Mouse (Mus musculus) ES-Bruce4 (cell line): Measurements from ENCODE around the gene Zw10. TPM values are rescaled to one million over a fixed set of nuclear protein-coding genes. Genes with fewer than 3 reads are reported as not detected.

Experiments used
- H3K27ac ChIP-seq: 2 replicates; pipeline ENCODE4 v1.5.1; 2012; ENCODE audit warnings: low read length, inconsistent platforms; ENCODE audit not compliant: insufficient read depth
- H3K27me3 ChIP-seq: 2 replicates; pipeline ENCODE4 v1.6.1; 2012; ENCODE audit warnings: mild to moderate bottlenecking, low read length, inconsistent platforms; ENCODE audit not compliant: control insufficient read depth, poor library complexity, insufficient read depth, severe bottlenecking
- H3K36me3 ChIP-seq: 2 replicates; pipeline ENCODE4 v1.6.1; 2012; ENCODE audit warnings: inconsistent platforms, mild to moderate bottlenecking, low read length, moderate library complexity; ENCODE audit not compliant: control insufficient read depth, poor library complexity, insufficient read depth, severe bottlenecking
- H3K4me1 ChIP-seq: one replicate; pipeline ENCODE4 v1.8.1; 2011; ENCODE audit warnings: low read length; ENCODE audit not compliant: control insufficient read depth, insufficient read depth
- H3K4me3 ChIP-seq: 2 replicates; pipeline ENCODE4 v1.5.1; 2011; ENCODE audit warnings: low read depth, mild to moderate bottlenecking, low read length
- H3K9ac ChIP-seq: 2 replicates; pipeline ENCODE4 v1.6.1; 2012; ENCODE audit warnings: low read depth, mild to moderate bottlenecking, inconsistent platforms; ENCODE audit not compliant: poor library complexity, severe bottlenecking
- H3K9me3 ChIP-seq: replicated peaks from 2 replicates; pipeline ENCODE4 v1.6.1; 2012; ENCODE audit warnings: mild to moderate bottlenecking, low read length, inconsistent platforms; ENCODE audit not compliant: control insufficient read depth, poor library complexity, insufficient read depth, severe bottlenecking
- CTCF ChIP-seq: IDR thresholded peaks from one replicate; pipeline ENCODE4 v1.8.1; 2011; ENCODE audit warnings: low read depth, low read length
- EP300 ChIP-seq: IDR thresholded peaks from 2 replicates; pipeline ENCODE4 v1.6.1; 2011; ENCODE audit warnings: low read depth, low read length; ENCODE audit not compliant: insufficient read depth
- POLR2A ChIP-seq: IDR thresholded peaks from one replicate; pipeline ENCODE4 v1.8.1; 2011; ENCODE audit warnings: low read length; ENCODE audit not compliant: insufficient read depth
- polyA plus RNA-seq: library from polyadenylated mRNA; stranded (reverse); fragments of >200 nt; gene quantifications from 2 replicates; pipeline ENCODE4 v1.2.4, GENCODE M21; 2011; ENCODE audit warnings: low read depth; ENCODE audit not compliant: missing spikeins, insufficient read depth, insufficient read length

Zw10 gene
- polyA plus RNA-seq, 1 experiment = 25.5 TPM

- Histone ChIP-seq H3K9ac (no peak overlapping the region), H3K4me3 (no peak overlapping the region), H3K27me3 (no peaks in the 10 kb centered on the region), H3K36me3 (no peaks in the 10 kb centered on the region), H3K27ac (no peak overlapping the region), H3K9me3 (no peaks in the 10 kb centered on the region), H3K4me1 (no peaks in the 10 kb centered on the region)
- TF ChIP-seq POLR2A = no peak
- no peak for TF ChIP-seq CTCF
Observed at GRCm38 (mm10) chr9:49118271-49118825, 62.9 kb downstream of the Zw10 start.

- no peak for TF ChIP-seq POLR2A
- TF ChIP-seq EP300 = no peak
- TF ChIP-seq CTCF = no peak
- no peak overlapping the region for H3K9ac ChIP-seq
- no peaks in the 10 kb centered on the region for H3K4me1 ChIP-seq
- H3K27me3 ChIP-seq = no peaks in the 10 kb centered on the region
- H3K27ac ChIP-seq = no peak overlapping the region
- H3K36me3 ChIP-seq = no peaks in the 10 kb centered on the region
- no peaks in the 10 kb centered on the region for H3K9me3 ChIP-seq
- no peak overlapping the region for H3K4me3 ChIP-seq
Observed at GRCm38 (mm10) chr9:49119759-49120158, 64.3 kb downstream of the Zw10 start.

GRCm38 (mm10) chr9:49125706-49126105 is 70.3 kb downstream of the Zw10 start:
- H3K4me3 ChIP-seq = no peak overlapping the region
- no peak overlapping the region for H3K27ac ChIP-seq
- no peaks in the 10 kb centered on the region for H3K36me3 ChIP-seq
- peaks cover 2% of the 10 kb centered on the region for H3K4me1 ChIP-seq
- TF ChIP-seq CTCF (no peak), EP300 (no peak), POLR2A (no peak)
- no peaks in the 10 kb centered on the region for H3K27me3 ChIP-seq
- H3K9ac ChIP-seq = no peak overlapping the region
- H3K9me3 ChIP-seq = no peaks in the 10 kb centered on the region

Other genes starting within 250 kb of the Zw10 start
- gene Zbtb16, start 219.4 kb upstream of the Zw10 start, polyA plus RNA-seq = 0.49 TPM in 1 of 2 replicates, not detected in the other
- gene Htr3a, start 144.5 kb upstream of the Zw10 start, polyA plus RNA-seq = not detected in 2 replicates
- gene Htr3b, start 90.6 kb upstream of the Zw10 start, polyA plus RNA-seq = not detected in 2 replicates
- gene Usp28, start 70.2 kb upstream of the Zw10 start, polyA plus RNA-seq = 134 and 157 TPM in 2 replicates
- 0.85 and 1.6 TPM in 2 replicates for gene Tmprss5, start 25.6 kb downstream of the Zw10 start, polyA plus RNA-seq
- not detected in 2 replicates for gene Gm4894, start 194.9 kb downstream of the Zw10 start, polyA plus RNA-seq